Mouse (Mus musculus) hindbrain, embryonic 16.5 days (tissue): ENCODE measurements around the gene Dnase1l1. TPM values are rescaled to one million over a fixed set of nuclear protein-coding genes. Genes with fewer than 3 reads are reported as not detected.

ENCODE experiments used
- ATAC-seq: fragments of 200-750 bp; cut with Nextera tagmentation; 2 replicates; pipeline ENCODE4 v1.8.0; 2017; ENCODE audit warnings: moderate TSS enrichment, moderate library complexity
- H3K27ac ChIP-seq: fragments of 300-500 bp; sonication (generic); 2 replicates; pipeline ENCODE4 v1.5.1; 2014; ENCODE audit warnings: low read depth, mild to moderate bottlenecking, control low read depth, low read length, moderate library complexity
- H3K27me3 ChIP-seq: fragments of 300-500 bp; sonication (generic); replicated peaks from 2 replicates; pipeline ENCODE4 v1.6.1; 2014; ENCODE audit warnings: low read length; ENCODE audit not compliant: control insufficient read depth, insufficient read depth
- H3K36me3 ChIP-seq: fragments of 300-500 bp; sonication (generic); 2 replicates; pipeline ENCODE4 v1.6.1; 2014; ENCODE audit warnings: mild to moderate bottlenecking, low read length, moderate library complexity, mixed read lengths; ENCODE audit not compliant: control insufficient read depth, insufficient read depth
- H3K4me1 ChIP-seq: fragments of 300-500 bp; sonication (generic); 2 replicates; pipeline ENCODE4 v1.6.1; 2014; ENCODE audit warnings: low read depth, low read length; ENCODE audit not compliant: control insufficient read depth, insufficient read depth
- H3K4me2 ChIP-seq: fragments of 300-500 bp; sonication (generic); 2 replicates; pipeline ENCODE4 v1.6.1; 2014; ENCODE audit warnings: mild to moderate bottlenecking, low read length, control low read depth, moderate library complexity
- H3K4me3 ChIP-seq: fragments of 300-500 bp; sonication (generic); 2 replicates; pipeline ENCODE4 v1.5.1; 2014; ENCODE audit warnings: mild to moderate bottlenecking, low read length, control low read depth, moderate library complexity
- H3K9ac ChIP-seq: fragments of 300-500 bp; sonication (generic); 2 replicates; pipeline ENCODE4 v1.6.1; 2014; ENCODE audit warnings: low read depth, mild to moderate bottlenecking, control low read depth, low read length, moderate library complexity
- H3K9me3 ChIP-seq: fragments of 300-500 bp; sonication (generic); 2 replicates; pipeline ENCODE4 v1.6.1; 2014; ENCODE audit warnings: mild to moderate bottlenecking, low read length, moderate library complexity; ENCODE audit not compliant: control insufficient read depth
- WGBS: fragments of 180-500 bp; shearing (Covaris S2); extraction: QIAGEN DNeasy Blood & Tissue Kit; methylation state at CpG from one replicate; pipeline ENCODE4 v1.1.7; 2014; 5-methylcytosine and 5-hydroxymethylcytosine counted together
- microRNA-seq: library from miRNA; unstranded; fragments of <30 nt; microRNA quantifications from one replicate; pipeline ENCODE4, GENCODE M21; 2017
- polyA plus RNA-seq: library from polyadenylated mRNA; unstranded; fragments of >200 nt; fragmentation: Nextera tagmentation; extraction: Ambion mirVana; gene quantifications from 2 replicates; pipeline ENCODE4 v1.2.1, GENCODE M21; 2015

The Dnase1l1 gene
- polyA plus RNA-seq, 1 experiment from 2014 or later, result 4.4 TPM

GRCm38 (mm10) chrX:74230038-74230437, 52.1 kb downstream of the Dnase1l1 start:
- Histone ChIP-seq H3K27me3 (no peaks in the 10 kb centered on the region), H3K4me1 (no peaks in the 10 kb centered on the region), H3K36me3 (peaks cover 50% of the 10 kb centered on the region), H3K9me3 (no peaks in the 10 kb centered on the region), H3K4me2 (no peak overlapping the region), H3K9ac (no peak overlapping the region), H3K4me3 (no peak overlapping the region), H3K27ac (no peak overlapping the region)
- no peak for ATAC-seq
- WGBS, result 73% methylated on average over 1 of the region's 1 CpGs

Small RNA genes lying within 50 kb of the gene (microRNA-seq; reads per million reads assigned to microRNA genes)
- 0.83 reads per million for gene Mir7091
- not detected for gene Mir7092

Other genes starting within 250 kb of the Dnase1l1 start
- gene Opn1mw, start 154.9 kb downstream of the Dnase1l1 start, polyA plus RNA-seq, result not detected in 2 replicates
- 9.9 and 10.8 TPM in 2 replicates for gene Mecp2, start 147.0 kb downstream of the Dnase1l1 start, polyA plus RNA-seq
- not detected in 2 replicates for gene Tex28, start 114.5 kb downstream of the Dnase1l1 start, polyA plus RNA-seq
- gene Tktl1, start 105.1 kb downstream of the Dnase1l1 start, polyA plus RNA-seq, result 0.14 TPM in 1 of 2 replicates, not detected in the other
- gene Flna, start 32.5 kb downstream of the Dnase1l1 start, polyA plus RNA-seq, result 77.4 and 103 TPM in 2 replicates
- 13.1 and 14.8 TPM in 2 replicates for gene Emd, start 27.6 kb downstream of the Dnase1l1 start, polyA plus RNA-seq
- gene Rpl10, start 11.5 kb downstream of the Dnase1l1 start, polyA plus RNA-seq, result 342 and 444 TPM in 2 replicates
- 78.4 and 79.0 TPM in 2 replicates for gene Taz, start 425 bp downstream of the Dnase1l1 start, polyA plus RNA-seq
- 331 and 347 TPM in 2 replicates for gene Atp6ap1, start 14.8 kb upstream of the Dnase1l1 start, polyA plus RNA-seq
- 978 and 991 TPM in 2 replicates for gene Gdi1, start 22.7 kb upstream of the Dnase1l1 start, polyA plus RNA-seq
- 61.5 and 61.7 TPM in 2 replicates for gene Fam50a, start 30.7 kb upstream of the Dnase1l1 start, polyA plus RNA-seq
- gene Plxna3, start 46.7 kb upstream of the Dnase1l1 start, polyA plus RNA-seq, result 38.2 and 49.4 TPM in 2 replicates
- gene Lage3, start 71.3 kb upstream of the Dnase1l1 start, polyA plus RNA-seq, result 69.7 and 78.4 TPM in 2 replicates
- gene Ubl4a, start 90.9 kb upstream of the Dnase1l1 start, polyA plus RNA-seq, result 72.9 and 74.6 TPM in 2 replicates
- 7.5 and 8.2 TPM in 2 replicates for gene Slc10a3, start 91.0 kb upstream of the Dnase1l1 start, polyA plus RNA-seq
- 35.5 and 37.9 TPM in 2 replicates for gene Fam3a, start 110.9 kb upstream of the Dnase1l1 start, polyA plus RNA-seq
- gene Ikbkg, start 111.0 kb upstream of the Dnase1l1 start, polyA plus RNA-seq, result 14.3 and 17.1 TPM in 2 replicates
- gene G6pdx, start 146.9 kb upstream of the Dnase1l1 start, polyA plus RNA-seq, result 46.0 and 50.8 TPM in 2 replicates
- gene Gm6880, start 199.1 kb upstream of the Dnase1l1 start, polyA plus RNA-seq, result not detected in 2 replicates